Mouse (Mus musculus) embryonic fibroblast, embryonic 13.5 days (primary cell): ENCODE measurements around the gene Lalba.

Experiments used
- CTCF ChIP-seq: IDR thresholded peaks from 2 replicates; pipeline ENCODE4 v1.5.1; 2011; ENCODE audit warnings: mild to moderate bottlenecking, control low read depth, low read length, moderate library complexity, borderline replicate concordance; ENCODE audit not compliant: insufficient read depth
- POLR2A ChIP-seq: IDR thresholded peaks from 2 replicates; pipeline ENCODE4 v1.6.1; 2011; ENCODE audit warnings: low read depth, mild to moderate bottlenecking, control low read depth, low read length, moderate library complexity

GRCm38 (mm10) chr15:98471539-98471938, 11.0 kb downstream of the Lalba start:
- TF ChIP-seq POLR2A (no peak), CTCF (no peak)
